Mouse (Mus musculus): Measurements from ENCODE around the gene Prim2. TPM values are rescaled to one million over a fixed set of nuclear protein-coding genes. Genes with fewer than 3 reads are reported as not detected.

The Prim2 gene
- total RNA-seq, 2 experiments from 2014 or later: 7.5 to 7.8 TPM

DNA sequence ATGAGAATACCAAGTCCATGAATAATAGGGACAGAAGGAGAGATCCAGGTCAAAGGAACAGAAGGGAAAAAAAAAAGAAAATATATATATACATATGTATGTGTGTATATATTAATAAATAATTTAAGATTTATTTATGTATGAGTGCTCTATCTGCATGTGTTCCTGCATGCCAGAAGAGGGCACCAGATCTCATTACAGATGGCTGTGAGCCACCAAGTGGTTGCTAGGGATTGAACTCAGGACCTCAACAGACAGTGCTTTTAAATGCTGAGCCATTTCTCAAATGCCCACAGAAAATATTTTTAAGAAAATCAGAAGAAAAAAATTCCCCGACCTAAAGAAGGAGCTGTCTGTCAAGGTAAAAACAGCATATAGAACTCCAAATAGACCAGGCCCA is 72.6 kb downstream of the Prim2 start:
- intact Hi-C loops (cut with DNase I): no loop called here
- no peak overlapping the region for H3K4me3 ChIP-seq

DNA sequence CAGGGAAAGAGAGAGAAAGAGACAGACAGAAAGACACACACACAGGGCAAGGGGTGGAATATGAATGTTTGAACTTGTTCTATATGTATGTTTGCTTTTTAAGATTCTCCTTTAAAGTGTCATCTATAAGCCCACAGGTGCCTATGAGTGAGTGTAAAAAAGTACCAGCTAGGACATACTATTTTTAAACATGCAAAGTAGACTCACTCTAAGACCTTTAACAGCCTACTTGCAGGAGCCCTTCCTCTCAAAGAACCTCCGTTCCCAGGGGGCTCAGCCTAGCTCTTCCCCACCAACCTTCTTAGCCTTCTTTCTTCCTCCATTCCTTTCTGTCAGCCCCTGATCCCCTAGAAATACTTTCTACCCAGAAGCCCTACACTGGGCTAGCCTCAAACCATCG is 73.7 kb downstream of the Prim2 start:
- intact Hi-C loops (cut with DNase I): no loop called here
- H3K4me3 ChIP-seq: no peak overlapping the region
- no peak for TF ChIP-seq CTCF (IDR thresholded peaks at IDR 0.05)

More for the DNA sequence above, 72.6 kb downstream of the Prim2 start:
- TF ChIP-seq CTCF (IDR thresholded peaks at IDR 0.05): peak; percentile 17
- DNase-seq (ENCODE audit: extremely low spot score in 1 of 2, low spot score in 2 of 2): no peak
- H3K27ac ChIP-seq: no peak overlapping the region

DNA sequence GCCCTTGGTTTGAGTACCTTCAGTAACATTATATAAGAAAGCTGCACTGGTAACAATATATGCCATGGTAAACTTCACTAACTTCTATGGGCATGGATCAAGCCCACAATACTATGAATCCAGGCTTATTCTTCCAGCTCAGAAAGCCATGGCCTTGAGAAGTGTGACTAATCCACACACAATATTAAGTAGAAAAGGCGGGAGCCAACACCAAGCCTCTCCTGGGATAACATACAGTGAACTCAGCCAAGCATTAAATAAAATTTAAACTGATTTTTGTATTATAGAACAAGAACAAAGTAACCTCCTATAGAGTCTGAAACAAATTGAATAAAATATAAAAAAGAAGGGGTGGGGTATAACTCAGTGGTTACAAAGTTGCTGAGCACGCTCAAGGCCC is 74.6 kb downstream of the Prim2 start:
- intact Hi-C loops (cut with DNase I): no loop called here
- Histone ChIP-seq H3K4me3 (no peak overlapping the region), H3K27ac (no peak overlapping the region)
- no peak for TF ChIP-seq CTCF (IDR thresholded peaks at IDR 0.05)
- no peak for DNase-seq (ENCODE audit: extremely low spot score in 1 of 2, low spot score in 2 of 2)

More for the DNA sequence above, 73.7 kb downstream of the Prim2 start:
- DNase-seq (ENCODE audit: extremely low spot score in 1 of 2, low spot score in 2 of 2): no peak
- H3K27ac ChIP-seq: no peak overlapping the region

DNA sequence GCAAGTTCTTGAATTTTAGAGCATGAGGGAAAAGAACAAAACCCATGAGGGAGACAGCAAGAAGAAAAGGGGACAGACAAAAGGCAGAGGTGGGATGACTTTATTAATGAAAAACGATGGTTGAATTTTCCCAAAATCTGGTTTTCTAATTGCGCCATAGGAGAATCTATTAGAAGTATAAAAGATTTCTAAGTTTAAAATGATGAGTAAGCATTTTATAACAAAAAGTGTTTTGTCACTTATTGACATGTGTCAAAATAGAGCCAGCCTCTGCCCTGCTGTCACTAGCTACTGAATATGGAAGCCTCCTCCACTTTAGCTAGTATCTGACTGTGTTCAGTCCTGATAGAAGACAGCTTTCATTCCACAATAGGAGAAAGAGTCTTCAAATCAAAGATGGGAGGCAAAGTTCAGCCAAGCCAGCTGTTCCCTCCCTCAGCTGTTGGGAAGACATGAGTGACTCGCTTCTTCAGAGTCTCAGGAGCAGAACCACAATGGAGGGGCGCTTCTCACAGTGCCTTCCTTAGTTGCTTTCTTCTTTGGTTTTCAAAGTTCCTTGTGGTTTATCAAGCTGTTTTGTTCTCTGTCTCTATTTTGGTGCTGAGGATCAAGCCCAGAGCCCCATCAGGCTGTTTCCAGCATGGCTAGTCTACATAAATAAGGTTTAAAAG is 75.7 kb downstream of the Prim2 start:
- no peak for TF ChIP-seq CTCF (IDR thresholded peaks at IDR 0.05)
- no peak for DNase-seq (ENCODE audit: extremely low spot score in 1 of 2, low spot score in 2 of 2)
- H3K4me3 ChIP-seq: no peak overlapping the region
- intact Hi-C loops (cut with DNase I): no loop called here
- H3K27ac ChIP-seq: no peak overlapping the region

DNA sequence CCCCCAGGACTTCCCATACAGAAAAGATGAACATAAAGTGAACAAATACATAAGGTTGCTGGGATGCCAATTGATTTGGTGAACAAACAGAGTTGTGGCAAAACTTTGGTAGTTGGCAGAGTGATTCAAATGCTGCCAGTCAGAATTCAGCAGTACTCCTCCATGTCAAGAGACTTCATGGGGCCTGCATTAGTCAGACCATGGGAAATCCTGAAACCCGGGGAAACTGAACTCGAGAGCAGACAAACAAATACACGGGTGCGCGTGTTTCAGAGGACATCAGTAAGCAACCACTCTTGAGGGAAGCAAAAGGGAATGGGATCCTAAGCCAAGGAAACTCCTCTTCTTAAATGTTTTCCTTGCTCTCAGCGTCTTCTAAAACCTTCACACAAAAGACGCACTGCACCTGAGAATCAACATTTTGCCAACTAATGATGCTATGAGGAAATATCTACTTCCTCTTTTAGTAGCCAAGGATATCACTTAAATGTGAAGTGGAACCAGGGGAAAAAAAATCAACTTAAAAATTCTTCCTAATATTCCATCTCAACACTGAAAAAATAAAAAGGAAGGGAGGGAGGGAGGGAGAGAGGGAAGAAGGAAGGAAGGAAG is 77.5 kb downstream of the Prim2 start:
- Histone ChIP-seq H3K27ac (no peak overlapping the region), H3K4me3 (no peak overlapping the region)
- TF ChIP-seq CTCF (IDR thresholded peaks at IDR 0.05): no peak
- intact Hi-C loops (cut with DNase I): no loop called here
- no peak for DNase-seq (ENCODE audit: extremely low spot score in 1 of 2, low spot score in 2 of 2)

DNA sequence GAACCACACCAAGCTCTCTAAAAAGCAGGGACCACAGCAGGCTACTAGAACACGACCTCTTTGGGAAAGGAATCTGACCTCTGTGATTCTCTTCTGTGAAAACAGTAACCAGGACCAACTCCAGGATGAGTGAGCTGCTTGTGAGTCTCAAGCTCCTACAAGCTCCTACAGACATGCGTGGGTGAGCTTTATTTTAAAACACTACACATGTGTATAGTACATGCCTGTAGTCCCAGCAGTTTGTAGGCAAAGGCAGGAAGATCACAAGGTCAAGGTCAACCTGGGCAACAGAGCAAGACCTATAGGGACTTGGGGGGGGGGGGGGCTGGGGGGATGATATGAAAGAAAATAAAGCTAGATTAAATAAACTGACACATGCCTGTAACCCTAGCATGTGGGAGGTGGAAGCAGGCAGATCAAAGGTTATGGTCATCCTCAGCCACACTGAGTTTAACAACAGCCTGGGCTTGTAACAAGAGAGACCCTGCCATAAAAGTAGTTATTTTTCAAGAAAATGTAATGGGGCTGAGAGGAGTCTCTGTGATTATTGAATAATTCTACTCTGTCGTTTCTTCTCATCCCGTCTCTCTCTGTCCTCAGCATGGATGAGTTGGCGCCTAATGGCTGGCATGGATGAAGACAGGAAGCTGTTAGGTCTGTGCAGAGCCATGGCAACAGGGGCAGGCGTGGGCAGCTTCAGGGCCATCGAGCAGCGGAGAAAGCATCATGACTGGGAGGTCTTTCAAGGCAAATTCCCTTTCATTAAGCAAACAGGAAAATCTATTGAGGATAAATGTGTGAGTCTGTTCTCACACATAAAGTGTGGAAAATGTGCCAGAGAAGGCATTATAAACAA is 78.8 kb downstream of the Prim2 start:
- Histone ChIP-seq H3K27ac (no peak overlapping the region), H3K4me3 (no peak overlapping the region)
- intact Hi-C loops (cut with DNase I): no loop called here
- no peak for TF ChIP-seq CTCF (IDR thresholded peaks at IDR 0.05)
- no peak for DNase-seq (ENCODE audit: extremely low spot score in 1 of 2, low spot score in 2 of 2)

DNA sequence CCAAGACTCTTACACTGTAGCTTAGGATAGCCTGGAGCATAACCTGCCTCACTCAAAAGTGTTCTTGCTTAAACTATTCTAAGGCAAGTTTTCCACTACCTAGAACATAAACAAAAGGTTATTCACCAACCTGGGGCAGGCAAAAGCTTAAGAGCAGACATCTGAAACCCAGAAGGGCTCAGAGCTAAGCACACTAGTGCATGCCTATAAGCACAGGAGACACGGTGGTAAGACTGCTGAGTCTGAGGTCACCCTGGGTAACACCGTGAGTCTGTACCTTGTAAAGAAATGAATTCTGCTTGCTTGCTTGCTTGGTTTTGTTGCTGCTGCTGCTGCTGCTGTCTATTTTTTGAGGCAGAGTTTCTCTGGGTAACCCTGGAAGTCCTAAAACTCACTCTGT is 80.1 kb downstream of the Prim2 start:
- intact Hi-C loops (cut with DNase I): no loop called here
- no peak for TF ChIP-seq CTCF (IDR thresholded peaks at IDR 0.05)
- DNase-seq (ENCODE audit: extremely low spot score in 1 of 2, low spot score in 2 of 2): no peak
- Histone ChIP-seq H3K4me3 (no peak overlapping the region), H3K27ac (no peak overlapping the region)

DNA sequence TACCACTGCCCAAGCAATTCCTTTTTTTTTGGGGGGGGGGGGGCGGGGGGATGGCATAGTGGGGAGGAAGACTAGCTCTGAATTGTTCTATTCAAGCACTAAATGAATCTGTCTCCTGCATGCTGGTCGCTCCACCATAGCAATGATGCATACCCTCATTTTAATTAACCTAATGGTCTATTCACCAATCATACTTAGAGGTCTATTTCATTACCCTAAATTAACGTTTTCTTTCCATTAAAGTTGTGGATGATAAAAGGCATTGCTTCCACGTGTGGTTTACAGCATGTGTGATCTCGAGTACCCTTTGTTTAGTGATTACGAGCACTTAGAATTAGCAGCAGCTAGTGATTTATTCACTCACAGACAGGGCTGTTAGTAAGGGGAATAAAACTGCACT is 81.0 kb downstream of the Prim2 start:
- H3K27ac ChIP-seq: no peak overlapping the region
- no peak overlapping the region for H3K4me3 ChIP-seq
- no peak for TF ChIP-seq CTCF (IDR thresholded peaks at IDR 0.05)
- no peak for DNase-seq (ENCODE audit: extremely low spot score in 1 of 2, low spot score in 2 of 2)
- intact Hi-C loops (cut with DNase I): no loop called here

DNA sequence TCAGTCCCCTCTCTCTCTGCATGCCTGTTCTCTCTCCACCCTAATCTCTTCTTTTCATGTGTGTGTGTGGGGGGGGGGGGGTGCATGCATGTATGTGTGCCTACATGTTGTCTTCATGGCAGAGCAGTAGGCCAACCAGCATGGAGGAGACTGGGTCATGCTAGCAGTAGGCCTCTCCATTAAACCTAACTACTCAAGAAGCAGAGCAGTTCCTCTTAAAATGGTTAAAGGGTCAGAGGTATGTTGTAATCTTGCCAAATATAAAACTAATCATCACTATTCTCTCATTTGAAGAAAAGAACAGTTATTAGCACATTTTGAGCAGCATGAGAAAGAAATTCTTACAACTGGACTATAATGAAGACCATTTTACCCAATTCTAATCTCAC is 85.0 kb downstream of the Prim2 start:
- intact Hi-C loops (cut with DNase I): no loop called here
- Histone ChIP-seq H3K27ac (no peak overlapping the region), H3K4me3 (no peak overlapping the region)
- no peak for TF ChIP-seq CTCF (IDR thresholded peaks at IDR 0.05)
- DNase-seq (ENCODE audit: extremely low spot score in 1 of 2, low spot score in 2 of 2): no peak

DNA sequence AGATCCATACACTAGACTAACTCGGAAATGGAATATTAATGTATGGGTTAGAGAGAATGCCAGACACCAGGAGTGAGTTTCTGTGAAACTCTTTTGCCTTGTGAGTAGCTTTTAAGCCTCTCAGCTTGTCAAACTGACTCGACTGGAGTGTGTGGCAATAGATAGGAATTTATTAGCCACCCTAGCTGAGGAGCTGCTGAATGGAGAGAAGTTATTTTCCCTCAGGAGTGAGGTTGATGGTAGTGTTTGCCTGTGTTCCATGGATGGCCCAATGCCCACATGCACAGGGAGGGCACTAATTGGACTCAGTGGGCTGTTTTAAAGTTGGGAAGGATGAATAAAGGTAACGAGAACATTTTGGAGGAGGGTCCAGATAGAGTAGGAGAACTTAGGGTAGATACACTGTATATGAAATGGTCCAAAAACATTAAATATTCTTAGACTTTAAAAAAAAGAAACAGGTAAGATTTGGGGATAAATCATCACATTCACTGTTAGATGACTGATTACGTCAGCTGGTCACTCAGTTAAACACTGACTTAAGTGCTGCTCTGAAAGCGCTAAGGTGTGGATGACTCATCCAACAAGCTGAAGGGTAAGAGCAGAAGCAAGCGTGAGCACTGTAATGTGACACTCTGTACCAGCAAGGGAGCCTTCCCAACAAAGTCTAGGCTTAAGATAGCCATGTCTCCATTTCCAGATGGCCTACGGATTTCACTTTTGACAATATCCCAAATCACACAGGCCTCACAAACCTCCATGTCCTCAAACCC is 85.6 kb downstream of the Prim2 start:
- intact Hi-C loops (cut with DNase I): no loop called here
- H3K4me3 ChIP-seq: no peak overlapping the region
- TF ChIP-seq CTCF (IDR thresholded peaks at IDR 0.05): no peak
- H3K27ac ChIP-seq: no peak overlapping the region
- no peak for DNase-seq (ENCODE audit: extremely low spot score in 1 of 2, low spot score in 2 of 2)

DNA sequence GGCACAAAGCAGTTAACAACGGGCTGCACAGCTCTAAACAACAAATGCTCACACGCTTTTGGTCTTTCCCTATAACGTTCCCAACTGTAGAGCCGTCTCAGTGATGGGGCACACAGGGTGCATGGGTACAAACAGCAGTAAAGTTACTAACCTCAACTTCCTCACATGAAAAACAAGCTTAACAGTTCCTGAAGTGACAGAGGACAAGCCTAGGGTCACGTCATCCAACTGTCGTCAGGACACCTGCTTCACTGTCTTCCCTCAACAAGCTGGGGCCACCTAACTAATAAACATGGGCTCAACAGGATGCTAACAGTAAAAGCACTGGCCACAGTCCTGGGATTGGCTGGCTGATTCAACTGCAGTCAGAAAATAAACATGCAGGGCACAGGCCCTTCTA is 91.0 kb downstream of the Prim2 start:
- H3K4me3 ChIP-seq: no peak overlapping the region
- no peak overlapping the region for H3K27ac ChIP-seq
- DNase-seq (ENCODE audit: extremely low spot score in 1 of 2, low spot score in 2 of 2): no peak
- no peak for TF ChIP-seq CTCF (IDR thresholded peaks at IDR 0.05)
- intact Hi-C loops (cut with DNase I): no loop called here

DNA sequence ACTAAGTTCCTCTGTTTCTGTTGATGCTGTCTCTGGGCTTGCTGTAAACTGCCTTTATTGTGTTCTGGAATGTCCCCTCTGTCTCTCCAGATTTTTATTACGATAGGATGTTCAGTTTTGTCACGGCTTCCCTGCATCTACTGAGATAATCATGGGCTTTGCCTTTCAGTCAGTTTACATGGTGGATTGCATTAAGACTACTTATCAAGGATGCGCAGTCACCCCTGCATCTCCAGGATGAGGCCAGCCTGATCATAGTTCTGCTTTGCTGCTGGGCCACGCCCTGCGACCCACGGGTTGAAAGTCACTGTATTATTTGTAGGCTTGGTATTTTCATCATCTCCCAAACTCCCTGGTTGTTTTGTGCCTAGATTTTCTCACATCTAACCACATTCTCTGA is 95.1 kb downstream of the Prim2 start:
- intact Hi-C loops (cut with DNase I): no loop called here
- Histone ChIP-seq H3K27ac (no peak overlapping the region), H3K4me3 (no peak overlapping the region)
- TF ChIP-seq CTCF (IDR thresholded peaks at IDR 0.05): no peak
- DNase-seq (ENCODE audit: extremely low spot score in 1 of 2, low spot score in 2 of 2): no peak
